Mouse (Mus musculus): ENCODE results near the gene Cyb5r1. TPM values are rescaled to one million over a fixed set of nuclear protein-coding genes. Genes with fewer than 3 reads are reported as not detected.

The Cyb5r1 gene
- polyA plus RNA-seq, 1 experiment from 2014 or later: 26.4 TPM

Other genes starting within 250 kb of the Cyb5r1 start
- 2.3 and 2.9 TPM in 2 replicates for gene Chil1, start 223.4 kb upstream of the Cyb5r1 start, polyA plus RNA-seq (2016; fragmentation: Nextera tagmentation; extraction: Ambion mirVana)
- gene Mybph, start 212.1 kb upstream of the Cyb5r1 start, polyA plus RNA-seq (2016; fragmentation: Nextera tagmentation; extraction: Ambion mirVana): not detected in 2 replicates
- 0.64 and 1.0 TPM in 2 replicates for gene Adora1, start 170.1 kb upstream of the Cyb5r1 start, polyA plus RNA-seq (2016; fragmentation: Nextera tagmentation; extraction: Ambion mirVana)
- 0.11 and 0.30 TPM in 2 replicates for gene Myog, start 115.6 kb upstream of the Cyb5r1 start, polyA plus RNA-seq (2016; fragmentation: Nextera tagmentation; extraction: Ambion mirVana)
- 5.1 and 5.3 TPM in 2 replicates for gene Ppfia4, start 72.6 kb upstream of the Cyb5r1 start, polyA plus RNA-seq (2016; fragmentation: Nextera tagmentation; extraction: Ambion mirVana)
- gene Tmem183a, start 43.6 kb upstream of the Cyb5r1 start, polyA plus RNA-seq (2016; fragmentation: Nextera tagmentation; extraction: Ambion mirVana): 118 and 120 TPM in 2 replicates
- gene 4933406M09Rik, start 19.6 kb upstream of the Cyb5r1 start, polyA plus RNA-seq (2016; fragmentation: Nextera tagmentation; extraction: Ambion mirVana): not detected in 2 replicates
- gene Adipor1, start 9.8 kb downstream of the Cyb5r1 start, polyA plus RNA-seq (2016; fragmentation: Nextera tagmentation; extraction: Ambion mirVana): 68.5 and 72.1 TPM in 2 replicates
- 31.3 and 32.7 TPM in 2 replicates for gene Klhl12, start 50.0 kb downstream of the Cyb5r1 start, polyA plus RNA-seq (2016; fragmentation: Nextera tagmentation; extraction: Ambion mirVana)
- 42.6 and 45.6 TPM in 2 replicates for gene Rabif, start 89.1 kb downstream of the Cyb5r1 start, polyA plus RNA-seq (2016; fragmentation: Nextera tagmentation; extraction: Ambion mirVana)
- gene Mgat4e, start 144.1 kb downstream of the Cyb5r1 start, polyA plus RNA-seq (2016; fragmentation: Nextera tagmentation; extraction: Ambion mirVana): not detected in 2 replicates
- 102 and 111 TPM in 2 replicates for gene Kdm5b, start 154.6 kb downstream of the Cyb5r1 start, polyA plus RNA-seq (2016; fragmentation: Nextera tagmentation; extraction: Ambion mirVana)
- 2.7 and 3.5 TPM in 2 replicates for gene Syt2, start 241.1 kb downstream of the Cyb5r1 start, polyA plus RNA-seq (2016; fragmentation: Nextera tagmentation; extraction: Ambion mirVana)

All from midbrain, embryonic 12.5 days (tissue).